Mouse (Mus musculus) neural tube, embryonic 11.5 days (tissue): ENCODE measurements around the gene Cep170b. TPM values are rescaled to one million over a fixed set of nuclear protein-coding genes. Genes with fewer than 3 reads are reported as not detected.

Experiments
- ATAC-seq: fragments of 200-750 bp; cut with Nextera tagmentation; 2 replicates; pipeline ENCODE4 v1.8.0; 2017; ENCODE audit warnings: moderate number of reproducible peaks, mild to moderate bottlenecking, moderate TSS enrichment, moderate library complexity; ENCODE audit not compliant: insufficient read depth, low FRiP score, low TSS enrichment
- DNase-seq: peaks from one replicate; pipeline ENCODE4 v3.0.0-alpha.2; 2015; ENCODE audit warnings: low spot score
- H3K27ac ChIP-seq: fragments of 300-500 bp; sonication (generic); 2 replicates; pipeline ENCODE4 v1.5.1; 2014; ENCODE audit warnings: low read depth, mild to moderate bottlenecking, low read length
- H3K27me3 ChIP-seq: fragments of 300-500 bp; sonication (generic); 2 replicates; pipeline ENCODE4 v1.6.1; 2014; ENCODE audit warnings: mild to moderate bottlenecking, low read length, mixed read lengths; ENCODE audit not compliant: control insufficient read depth, insufficient read depth
- H3K36me3 ChIP-seq: fragments of 300-500 bp; sonication (generic); 2 replicates; pipeline ENCODE4 v1.6.1; 2014; ENCODE audit warnings: mild to moderate bottlenecking, low read length, moderate library complexity, mixed read lengths; ENCODE audit not compliant: control insufficient read depth, insufficient read depth
- H3K4me1 ChIP-seq: fragments of 300-500 bp; sonication (generic); 2 replicates; pipeline ENCODE4 v1.6.1; 2014; ENCODE audit warnings: low read length, mixed read lengths; ENCODE audit not compliant: control insufficient read depth, insufficient read depth
- H3K4me2 ChIP-seq: fragments of 300-500 bp; sonication (generic); 2 replicates; pipeline ENCODE4 v1.6.1; 2014; ENCODE audit warnings: low read depth, mild to moderate bottlenecking, moderate library complexity
- H3K4me3 ChIP-seq: fragments of 300-500 bp; sonication (generic); 2 replicates; pipeline ENCODE4 v1.5.1; 2014; ENCODE audit warnings: low read depth, low read length
- H3K9ac ChIP-seq: fragments of 300-500 bp; sonication (generic); 2 replicates; pipeline ENCODE4 v1.6.1; 2014; ENCODE audit warnings: mild to moderate bottlenecking, low read length
- H3K9me3 ChIP-seq: fragments of 300-500 bp; sonication (generic); 2 replicates; pipeline ENCODE4 v1.6.1; 2016; ENCODE audit warnings: low read length; ENCODE audit not compliant: control insufficient read depth
- WGBS: fragments of 180-500 bp; shearing (Covaris S2); extraction: QIAGEN DNeasy Blood & Tissue Kit; methylation state at CpG from one replicate; pipeline ENCODE4 v1.1.7; 2014; 5-methylcytosine and 5-hydroxymethylcytosine counted together
- polyA plus RNA-seq: library from polyadenylated mRNA; unstranded; fragments of >200 nt; fragmentation: Nextera tagmentation; extraction: Ambion mirVana; gene quantifications from 2 replicates; pipeline ENCODE4 v1.2.1, GENCODE M21; 2014

Cep170b gene
- polyA plus RNA-seq, 1 experiment from 2014 or later, result 10.7 TPM

- Histone ChIP-seq H3K36me3 (no peaks in the 10 kb centered on the region), H3K27me3 (peaks cover 4% of the 10 kb centered on the region; the same call in 1 of the 2 replicates), H3K9me3 (no peaks in the 10 kb centered on the region), H3K4me1 (peaks cover 9% of the 10 kb centered on the region; the same call in 1 of the 2 replicates), H3K27ac (no peak overlapping the region), H3K4me3 (no peak overlapping the region), H3K4me2 (no peak overlapping the region), H3K9ac (no peak overlapping the region)
- WGBS, result 84% methylated on average over 3 of the region's 3 CpGs
- ATAC-seq (no peak), DNase-seq (no peak)
Observed at GRCm38 (mm10) chr12:112696806-112697425, 23.3 kb upstream of the Cep170b start.

- Histone ChIP-seq H3K4me2 (no peak overlapping the region), H3K9me3 (no peaks in the 10 kb centered on the region), H3K36me3 (no peaks in the 10 kb centered on the region), H3K9ac (no peak overlapping the region), H3K4me1 (no peaks in the 10 kb centered on the region), H3K27ac (no peak overlapping the region), H3K27me3 (peaks cover 4% of the 10 kb centered on the region; the same call in 1 of the 2 replicates), H3K4me3 (no peak overlapping the region)
- ATAC-seq (no peak), DNase-seq (peak; percentile 42)
- 19% methylated on average over 15 of the region's 15 CpGs for WGBS
Observed at GRCm38 (mm10) chr12:112700522-112700921, 19.7 kb upstream of the Cep170b start.

- no peak overlapping the region for H3K27ac ChIP-seq
- no peak overlapping the region for H3K9ac ChIP-seq
- ATAC-seq (no peak), DNase-seq (no peak)
- WGBS, result 76% methylated on average over 6 of the region's 6 CpGs
- no peaks in the 10 kb centered on the region for H3K36me3 ChIP-seq
- H3K4me3 ChIP-seq, result no peak overlapping the region
- no peaks in the 10 kb centered on the region for H3K9me3 ChIP-seq
- H3K4me2 ChIP-seq, result no peak overlapping the region
- H3K4me1 ChIP-seq, result no peaks in the 10 kb centered on the region
- H3K27me3 ChIP-seq, result peaks cover 6% of the 10 kb centered on the region; the same call in 1 of the 2 replicates
Observed at GRCm38 (mm10) chr12:112702374-112703320, 17.6 kb upstream of the Cep170b start.

GRCm38 (mm10) chr12:112706704-112707572, 13.3 kb upstream of the Cep170b start:
- no peak overlapping the region for H3K27ac ChIP-seq
- no peaks in the 10 kb centered on the region for H3K36me3 ChIP-seq
- peak; percentile 74 for ATAC-seq
- H3K9ac ChIP-seq, result no peak overlapping the region
- H3K4me3 ChIP-seq, result no peak overlapping the region
- WGBS, result 15% methylated on average over 32 of the region's 32 CpGs
- H3K4me1 ChIP-seq, result no peaks in the 10 kb centered on the region
- no peaks in the 10 kb centered on the region for H3K9me3 ChIP-seq
- no peak overlapping the region for H3K4me2 ChIP-seq
- peak; percentile 91 for DNase-seq
- H3K27me3 ChIP-seq, result 0 out of 2 replicates have a peak, but pooled peaks cover 2% of the 10 kb centered on the region

GRCm38 (mm10) chr12:112707573-112707869, 12.7 kb upstream of the Cep170b start:
- H3K4me1 ChIP-seq, result no peaks in the 10 kb centered on the region
- no peak for ATAC-seq
- H3K9me3 ChIP-seq, result no peaks in the 10 kb centered on the region
- DNase-seq, result no peak
- 0 out of 2 replicates have a peak, but pooled peaks cover 2% of the 10 kb centered on the region for H3K27me3 ChIP-seq
- no peak overlapping the region for H3K4me2 ChIP-seq
- H3K9ac ChIP-seq, result no peak overlapping the region
- H3K4me3 ChIP-seq, result no peak overlapping the region
- 29% methylated on average over 8 of the region's 8 CpGs for WGBS
- H3K27ac ChIP-seq, result no peak overlapping the region
- no peaks in the 10 kb centered on the region for H3K36me3 ChIP-seq

GRCm38 (mm10) chr12:112713984-112714383, 6.3 kb upstream of the Cep170b start:
- Histone ChIP-seq H3K27me3 (no peaks in the 10 kb centered on the region), H3K27ac (no peak overlapping the region), H3K4me2 (no peak overlapping the region), H3K4me3 (no peak overlapping the region), H3K4me1 (no peaks in the 10 kb centered on the region), H3K36me3 (no peaks in the 10 kb centered on the region), H3K9ac (no peak overlapping the region), H3K9me3 (no peaks in the 10 kb centered on the region)
- WGBS, result 66% methylated on average over 3 of the region's 3 CpGs
- DNase-seq, result no peak
- no peak for ATAC-seq

- DNase-seq (peak; percentile 67), ATAC-seq (no peak)
- Histone ChIP-seq H3K9me3 (no peaks in the 10 kb centered on the region), H3K36me3 (no peaks in the 10 kb centered on the region), H3K9ac (no peak overlapping the region), H3K4me3 (no peak overlapping the region), H3K27ac (no peak overlapping the region), H3K4me1 (0 out of 2 replicates have a peak, but pooled peaks cover 5% of the 10 kb centered on the region), H3K4me2 (no peak overlapping the region), H3K27me3 (peaks cover 19% of the 10 kb centered on the region)
- WGBS, result 32% methylated on average over 7 of the region's 7 CpGs
Observed at GRCm38 (mm10) chr12:112717140-112717539, 3.1 kb upstream of the Cep170b start.

GRCm38 (mm10) chr12:112718995-112719394, 1.3 kb upstream of the Cep170b start:
- 58% methylated on average over 5 of the region's 5 CpGs for WGBS
- H3K4me2 ChIP-seq, result no peak overlapping the region

More at GRCm38 (mm10) chr12:112718995-112719394, 1.3 kb upstream of the Cep170b start:
- Histone ChIP-seq H3K4me3 (no peak overlapping the region), H3K36me3 (no peaks in the 10 kb centered on the region), H3K9me3 (no peaks in the 10 kb centered on the region), H3K27me3 (peaks cover 23% of the 10 kb centered on the region), H3K27ac (no peak overlapping the region), H3K9ac (no peak overlapping the region), H3K4me1 (peaks cover 11% of the 10 kb centered on the region; the same call in 1 of the 2 replicates)
- DNase-seq (no peak), ATAC-seq (no peak)
